9 mouse cellular contexts compared by ENCODE assay signal in genomic region chr14:54574253-54574652, GRCm38 (mm10). TPM values are rescaled to one million over a fixed set of nuclear protein-coding genes. Genes with fewer than 3 reads are reported as not detected.
DNase-seq lines count a peak whose midpoint lies in the region; ATAC-seq and TF ChIP-seq lines count a peak whose summit lies in the region.
"Had no signal": no experiment of that assay in that cellular context is flagged by ENCODE, and none has a peak within 500 bp of the region (broad histone marks: within the 10 kb centered on the region; RNA-seq: fewer than 3 reads in every experiment).

No protein-coding gene starts in this region.

- no peak for TF ChIP-seq POLR2A in brain, embryonic 14.5 days (IDR thresholded peaks at IDR 0.05; ENCODE audit: borderline replicate concordance, extremely low read depth, insufficient read depth, insufficient read length, poor library complexity, severe bottlenecking)

- H3K9ac ChIP-seq in hindbrain, embryonic 15.5 days: no peak overlapping the region

- intact Hi-C loops in heart, postnatal 14 days (cut with DNase I): no loop called here

- no peak for ATAC-seq in hindbrain, embryonic 15.5 days (ENCODE audit: low FRiP score, low read depth)
- no peak for ATAC-seq in erythroblast, adult 5-6 weeks (replicated peaks; ENCODE audit: low FRiP score, poor library complexity, severe bottlenecking)

- WGBS in hindbrain, embryonic 15.5 days: 9% methylated on average over 4 of the region's 4 CpGs
- WGBS in midbrain, embryonic 10.5 days: 5% methylated on average over 4 of the region's 4 CpGs

- H3K27me3 ChIP-seq in hindbrain, embryonic 15.5 days: peaks cover 33% of the 10 kb centered on the region
- no peaks in the 10 kb centered on the region for H3K27me3 ChIP-seq in midbrain, embryonic 10.5 days (ENCODE audit: low read depth, poor library complexity, severe bottlenecking)

- no peaks in the 10 kb centered on the region for H3K36me3 ChIP-seq in hindbrain, embryonic 15.5 days
- peaks cover 51% of the 10 kb centered on the region for H3K36me3 ChIP-seq in midbrain, embryonic 10.5 days

- H3K27ac ChIP-seq in hindbrain, embryonic 15.5 days (replicated peaks): no peak overlapping the region
- H3K27ac ChIP-seq in midbrain, embryonic 10.5 days (replicated peaks): peak overlapping the region; percentile 99

- peak overlapping the region; percentile 12 for H3K4me3 ChIP-seq in hindbrain, embryonic 15.5 days
- H3K4me3 ChIP-seq in midbrain, embryonic 10.5 days: peak overlapping the region; percentile 100

- peak; percentile 94 for DNase-seq in heart, adult 11 months
- no peak for DNase-seq in heart, postnatal 14 days
- peak; percentile 67 for DNase-seq in brain, embryonic 14.5 days (ENCODE audit: low read depth)
- DNase-seq in midbrain, embryonic 10.5 days (ENCODE audit: low spot score): peak; percentile 48
- no peak for DNase-seq in T-cell, adult 2 months (ENCODE audit: low spot score)
- no peak for DNase-seq in MN1 (ENCODE audit: low spot score)

- peak overlapping the region; percentile 81 for H3K4me2 ChIP-seq in hindbrain, embryonic 15.5 days

- H3K4me1 ChIP-seq in hindbrain, embryonic 15.5 days (replicated peaks): peaks cover 62% of the 10 kb centered on the region
- peaks cover 95% of the 10 kb centered on the region for H3K4me1 ChIP-seq in midbrain, embryonic 10.5 days

- TF ChIP-seq CTCF in brain, embryonic 14.5 days (IDR thresholded peaks at IDR 0.05; ENCODE audit: borderline replicate concordance, extremely low read depth, insufficient read depth, insufficient read length): no peak

- H3K9me3 ChIP-seq in hindbrain, embryonic 15.5 days: no peaks in the 10 kb centered on the region
- H3K9me3 ChIP-seq in midbrain, embryonic 10.5 days (replicated peaks): no peaks in the 10 kb centered on the region

RNA-seq across cellular contexts. Expression of gene Ajuba, which starts 3.1 kb away (rescaled TPM):
- 10 to 100 TPM; 10.2 to 10.7 TPM for total RNA-seq in heart, postnatal 14 days (2021)
- polyA plus RNA-seq in brain, embryonic 14.5 days (2012; rRNA removed): 17.6 and 17.9 TPM in 2 replicates
- polyA plus RNA-seq in hindbrain, embryonic 15.5 days (2015; fragmentation: Nextera tagmentation; extraction: Ambion mirVana): 8.7 and 9.6 TPM in 2 replicates
- 66.6 and 88.8 TPM in 2 replicates for polyA plus RNA-seq in midbrain, embryonic 10.5 days (2016; fragmentation: Nextera tagmentation; extraction: Ambion mirVana)
- not detected in 2 replicates for total RNA-seq in erythroblast, adult 5-6 weeks (2015; ENCODE audit: low replicate concordance)
- 0.85 TPM in 1 of 2 replicates, not detected in the other for total RNA-seq in erythroblast, adult 5-6 weeks (2017; ENCODE audit: low replicate concordance)

RNA-seq across cellular contexts. Expression of gene Haus4, which starts 19.8 kb away (rescaled TPM):
- 1 to 10 TPM; 5.2 to 6.1 TPM for total RNA-seq in heart, postnatal 14 days (2021)
- 15.5 and 18.8 TPM in 2 replicates for polyA plus RNA-seq in brain, embryonic 14.5 days (2012; rRNA removed)
- polyA plus RNA-seq in hindbrain, embryonic 15.5 days (2015; fragmentation: Nextera tagmentation; extraction: Ambion mirVana): 19.0 TPM in 2 replicates
- polyA plus RNA-seq in midbrain, embryonic 10.5 days (2016; fragmentation: Nextera tagmentation; extraction: Ambion mirVana): 48.0 and 53.8 TPM in 2 replicates
- 13.0 and 30.6 TPM in 2 replicates for total RNA-seq in erythroblast, adult 5-6 weeks (2015; ENCODE audit: low replicate concordance)
- total RNA-seq in erythroblast, adult 5-6 weeks (2017; ENCODE audit: low replicate concordance): 39.4 and 42.9 TPM in 2 replicates

RNA-seq across cellular contexts. Expression of gene 4931414P19Rik, which starts 31.5 kb away (rescaled TPM):
- 1 to 10 TPM; 5.0 to 6.0 TPM for total RNA-seq in heart, postnatal 14 days (2021)
- polyA plus RNA-seq in brain, embryonic 14.5 days (2012; rRNA removed): 12.8 and 14.5 TPM in 2 replicates
- 5.1 and 6.1 TPM in 2 replicates for polyA plus RNA-seq in hindbrain, embryonic 15.5 days (2015; fragmentation: Nextera tagmentation; extraction: Ambion mirVana)
- 10.7 and 11.0 TPM in 2 replicates for polyA plus RNA-seq in midbrain, embryonic 10.5 days (2016; fragmentation: Nextera tagmentation; extraction: Ambion mirVana)
- 1.3 and 4.4 TPM in 2 replicates for total RNA-seq in erythroblast, adult 5-6 weeks (2015; ENCODE audit: low replicate concordance)
- total RNA-seq in erythroblast, adult 5-6 weeks (2017; ENCODE audit: low replicate concordance): 1.0 and 1.4 TPM in 2 replicates

RNA-seq across cellular contexts. Expression of gene Psmb5, which starts 43.6 kb away (rescaled TPM):
- 100 to 1,000 TPM; 186 to 196 TPM for total RNA-seq in heart, postnatal 14 days (2021)
- 257 and 335 TPM in 2 replicates for polyA plus RNA-seq in brain, embryonic 14.5 days (2012; rRNA removed)
- polyA plus RNA-seq in hindbrain, embryonic 15.5 days (2015; fragmentation: Nextera tagmentation; extraction: Ambion mirVana): 441 and 446 TPM in 2 replicates
- polyA plus RNA-seq in midbrain, embryonic 10.5 days (2016; fragmentation: Nextera tagmentation; extraction: Ambion mirVana): 470 and 478 TPM in 2 replicates
- total RNA-seq in erythroblast, adult 5-6 weeks (2015; ENCODE audit: low replicate concordance): 47.7 and 51.0 TPM in 2 replicates
- 12.9 and 18.1 TPM in 2 replicates for total RNA-seq in erythroblast, adult 5-6 weeks (2017; ENCODE audit: low replicate concordance)

RNA-seq across cellular contexts. Expression of gene Psmb11, which starts 47.0 kb away (rescaled TPM):
- 1 to 10 TPM in 1 of 2 experiments, not detected in 1; 1.1 TPM for total RNA-seq in heart, postnatal 14 days (2021)
- 0.07 TPM in 1 of 2 replicates, not detected in the other for polyA plus RNA-seq in brain, embryonic 14.5 days (2012; rRNA removed)
- not detected in 2 replicates for polyA plus RNA-seq in hindbrain, embryonic 15.5 days (2015; fragmentation: Nextera tagmentation; extraction: Ambion mirVana)
- 0.06 and 0.12 TPM in 2 replicates for polyA plus RNA-seq in midbrain, embryonic 10.5 days (2016; fragmentation: Nextera tagmentation; extraction: Ambion mirVana)
- not detected in 2 replicates for total RNA-seq in erythroblast, adult 5-6 weeks (2015; ENCODE audit: low replicate concordance)
- 0.26 TPM in 1 of 2 replicates, not detected in the other for total RNA-seq in erythroblast, adult 5-6 weeks (2017; ENCODE audit: low replicate concordance)
- total RNA-seq: hematopoietic stem cell, adult 5-6 weeks had no signal

Comparison
In these comparisons a context has a peak if more than half of its experiments do, and no peak if none do; other contexts are left out.
1. DNase-seq: peak in heart, adult 11 months (single experiment), brain, embryonic 14.5 days (single experiment) and midbrain, embryonic 10.5 days (single experiment); none in heart, postnatal 14 days (0 of 2), T-cell, adult 2 months (single experiment) and MN1 (single experiment).